Mouse (Mus musculus) forebrain, embryonic 15.5 days (tissue): ENCODE measurements at regions not wholly inside any gene's neighbourhood (a gene's known extent, or its start where the extent isn't known, plus 50 kb on each side); places are given as distances from the start of the nearest gene placed in this dataset. TPM values are rescaled to one million over a fixed set of nuclear protein-coding genes. Genes with fewer than 3 reads are reported as not detected.

Source experiments
- ATAC-seq: fragments of 200-750 bp; cut with Nextera tagmentation; replicated peaks from 2 replicates; pipeline ENCODE4 v1.8.0; 2017; ENCODE audit warnings: mild to moderate bottlenecking, moderate TSS enrichment, moderate library complexity
- H3K27ac ChIP-seq: fragments of 300-500 bp; sonication (generic); replicated peaks from 2 replicates; pipeline ENCODE4 v1.5.1; 2015; ENCODE audit warnings: mild to moderate bottlenecking, inconsistent platforms
- H3K27me3 ChIP-seq: fragments of 300-500 bp; sonication (generic); 2 replicates; pipeline ENCODE4 v1.6.1; 2015; ENCODE audit warnings: inconsistent platforms
- H3K36me3 ChIP-seq: fragments of 300-500 bp; sonication (generic); 2 replicates; pipeline ENCODE4 v1.6.1; 2015; ENCODE audit warnings: mild to moderate bottlenecking, inconsistent platforms
- H3K4me1 ChIP-seq: fragments of 300-500 bp; sonication (generic); 2 replicates; pipeline ENCODE4 v1.6.1; 2015; ENCODE audit warnings: inconsistent platforms
- H3K4me2 ChIP-seq: fragments of 300-500 bp; sonication (generic); replicated peaks from 2 replicates; pipeline ENCODE4 v1.6.1; 2015; ENCODE audit warnings: mild to moderate bottlenecking, inconsistent platforms
- H3K4me3 ChIP-seq: fragments of 300-500 bp; sonication (generic); 2 replicates; pipeline ENCODE4 v1.5.1; 2015; ENCODE audit warnings: mild to moderate bottlenecking, inconsistent platforms
- H3K9ac ChIP-seq: fragments of 300-500 bp; sonication (generic); replicated peaks from 2 replicates; pipeline ENCODE4 v1.6.1; 2015; ENCODE audit warnings: mild to moderate bottlenecking, inconsistent platforms
- H3K9me3 ChIP-seq: fragments of 300-500 bp; sonication (generic); 2 replicates; pipeline ENCODE4 v1.6.1; 2016; ENCODE audit warnings: inconsistent platforms
- WGBS: fragments of 180-500 bp; shearing (Covaris S2); methylation state at CpG from one replicate; pipeline ENCODE4 v1.1.7; 2015; ENCODE audit warnings: mixed read lengths; 5-methylcytosine and 5-hydroxymethylcytosine counted together
- microRNA-seq: library from miRNA; unstranded; fragments of <30 nt; microRNA quantifications from one replicate; pipeline ENCODE4, GENCODE M21; 2016

DNA sequence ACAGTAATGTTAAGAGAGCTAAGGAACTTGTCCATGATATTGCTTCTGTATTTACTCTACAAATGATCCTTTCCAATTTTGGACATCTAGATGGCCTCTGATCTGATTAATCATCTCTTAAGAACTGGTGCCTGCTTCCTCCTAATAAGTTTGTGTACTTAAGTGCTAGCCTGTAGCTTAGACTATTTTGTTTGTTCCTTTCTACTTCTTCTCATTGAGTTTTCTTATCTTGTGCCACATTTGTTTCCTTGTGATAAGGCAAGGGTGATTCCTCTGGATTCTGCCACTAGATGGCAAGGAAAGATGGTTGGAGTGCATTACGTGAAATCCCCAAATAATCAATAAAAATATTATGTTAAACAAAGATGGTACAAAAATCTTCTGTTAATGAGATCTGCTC lies 148.0 kb downstream of the Calcrl start:
- no peaks in the 10 kb centered on the region for H3K27me3 ChIP-seq
- H3K4me3 ChIP-seq, result no peak overlapping the region
- no peak for ATAC-seq
- no peak overlapping the region for H3K9ac ChIP-seq
- no peak overlapping the region for H3K27ac ChIP-seq
- WGBS, result 89% methylated on average over 1 of the region's 1 CpGs
- no peaks in the 10 kb centered on the region for H3K36me3 ChIP-seq
- no peak overlapping the region for H3K4me2 ChIP-seq
- H3K4me1 ChIP-seq, result no peaks in the 10 kb centered on the region
- no peaks in the 10 kb centered on the region for H3K9me3 ChIP-seq

Small RNA genes in the stretch of these regions (microRNA-seq; reads per million reads assigned to microRNA genes)
- gene Gm25972, result not detected
